Mouse (Mus musculus) cerebellum, adult 2 months (tissue): ENCODE measurements around the gene Ppt2.

Experiments
- CTCF ChIP-seq: fragments of 200-500 bp; IDR thresholded peaks from 2 replicates; pipeline ENCODE4 v1.5.1; 2011; ENCODE audit warnings: low read depth, mild to moderate bottlenecking, control low read depth, low read length, moderate library complexity, borderline replicate concordance; ENCODE audit not compliant: insufficient read depth
- POLR2A ChIP-seq: fragments of 200-500 bp; IDR thresholded peaks from 2 replicates; pipeline ENCODE4 v1.6.1; 2011; ENCODE audit warnings: low read length, control low read depth, borderline replicate concordance; ENCODE audit not compliant: insufficient read depth

GRCm38 (mm10) chr17:34640778-34641601, 12.7 kb upstream of the Ppt2 start:
- TF ChIP-seq CTCF (peak; percentile 49; the same call in 1 of the 2 replicates), POLR2A (peak; percentile 57; the same call in 1 of the 2 replicates)
